Mouse (Mus musculus) brain, adult 10 weeks (tissue): ENCODE data around the gene Tas2r115. TPM values are rescaled to one million over a fixed set of nuclear protein-coding genes. Genes with fewer than 3 reads are reported as not detected.

Source experiments
- polyA plus RNA-seq: library from polyadenylated mRNA; stranded (reverse); fragments of 350-450 nt; fragmentation: Illumina TruSeq; extraction: RNeasy Lipid Tissue Mini Kit (QIAGEN cat#74804); gene quantifications from one replicate; pipeline ENCODE4 v1.2.3, GENCODE M21; 2015; ENCODE audit warnings: low read depth, low replicate concordance

Gene Tas2r115
- not detected for polyA plus RNA-seq

GRCm38 (mm10) chr6:132737935-132738334, at the start of gene Tas2r115:
Tas2r115 (minus strand) TSS chr6:132738035.

GRCm38 (mm10) chr6:132778062-132778461, 40.2 kb upstream of the Tas2r115 start, which contains the start of gene Tas2r136:
Tas2r136 (minus strand) TSS chr6:132778162.

GRCm38 (mm10) chr6:132761831-132762230, 24.0 kb upstream of the Tas2r115 start, which contains the start of gene Tas2r102:
Tas2r102 (plus strand) TSS chr6:132762131.

GRCm38 (mm10) chr6:132754430-132754829, 16.6 kb upstream of the Tas2r115 start, which contains the start of gene Tas2r124:
Tas2r124 (plus strand) TSS chr6:132754730.

GRCm38 (mm10) chr6:132711828-132712227, 26.0 kb downstream of the Tas2r115 start, which contains the start of gene Tas2r122:
Tas2r122 (minus strand) TSS chr6:132711928.

GRCm38 (mm10) chr6:132700907-132701306, 36.9 kb downstream of the Tas2r115 start, which contains the start of gene Tas2r121:
Tas2r121 (minus strand) TSS chr6:132701007.

Other genes with a start within 250 kb of the Tas2r115 start
- not detected for gene Prh1, start 168.2 kb downstream of the Tas2r115 start, polyA plus RNA-seq
- gene Prp2, start 142.1 kb downstream of the Tas2r115 start, polyA plus RNA-seq, result not detected
- gene A630073D07Rik, start 86.5 kb downstream of the Tas2r115 start, polyA plus RNA-seq, result not detected
- gene Tas2r120, start 81.1 kb downstream of the Tas2r115 start, polyA plus RNA-seq, result not detected
- not detected for gene Tas2r121, start 37.0 kb downstream of the Tas2r115 start, polyA plus RNA-seq
- not detected for gene Tas2r122, start 26.1 kb downstream of the Tas2r115 start, polyA plus RNA-seq
- not detected for gene Tas2r124, start 16.7 kb upstream of the Tas2r115 start, polyA plus RNA-seq
- not detected for gene Tas2r102, start 24.1 kb upstream of the Tas2r115 start, polyA plus RNA-seq
- gene Tas2r136, start 40.1 kb upstream of the Tas2r115 start, polyA plus RNA-seq, result not detected
- not detected for gene Tas2r117, start 64.8 kb upstream of the Tas2r115 start, polyA plus RNA-seq
- gene Tas2r123, start 109.1 kb upstream of the Tas2r115 start, polyA plus RNA-seq, result not detected
- not detected for gene Tas2r116, start 117.4 kb upstream of the Tas2r115 start, polyA plus RNA-seq
- not detected for gene Tas2r110, start 130.0 kb upstream of the Tas2r115 start, polyA plus RNA-seq
- not detected for gene Tas2r113, start 155.0 kb upstream of the Tas2r115 start, polyA plus RNA-seq
- not detected for gene Tas2r125, start 171.6 kb upstream of the Tas2r115 start, polyA plus RNA-seq
- gene Tas2r129, start 213.1 kb upstream of the Tas2r115 start, polyA plus RNA-seq, result not detected
- not detected for gene Tas2r131, start 219.9 kb upstream of the Tas2r115 start, polyA plus RNA-seq
- gene Tas2r109, start 242.9 kb upstream of the Tas2r115 start, polyA plus RNA-seq, result not detected